Mouse (Mus musculus): ENCODE results near the gene Rfx8. TPM values are rescaled to one million over a fixed set of nuclear protein-coding genes. Genes with fewer than 3 reads are reported as not detected.

Rfx8 gene
- polyA plus RNA-seq, 1 experiment from 2014 or later: 0.68 TPM

DNA sequence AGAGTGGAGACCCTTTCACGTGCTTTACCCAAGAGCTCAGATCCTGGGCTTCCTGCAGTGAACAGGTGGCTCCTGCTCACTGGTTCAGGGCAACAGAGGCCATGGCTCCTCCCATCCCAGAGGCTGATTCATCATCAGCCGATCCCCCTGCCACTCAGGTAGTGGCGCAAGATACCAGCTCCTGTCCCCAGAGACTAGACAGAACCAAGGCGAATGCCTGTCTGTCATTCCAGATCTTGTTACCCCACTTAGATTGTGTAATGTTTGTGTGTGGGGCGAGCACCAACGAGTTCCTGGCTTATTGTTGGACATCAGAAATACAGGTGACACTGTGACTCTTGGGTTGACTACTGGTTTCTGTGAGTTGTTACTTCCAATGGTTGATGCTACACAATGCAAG, 9.1 kb upstream of the Rfx8 start:
- Histone ChIP-seq H3K27me3 (ENCODE audit: control insufficient read depth, insufficient read depth, low read length) (no peaks in the 10 kb centered on the region), H3K4me1 (ENCODE audit: control insufficient read depth, insufficient read depth, low read length) (peaks cover 9% of the 10 kb centered on the region), H3K36me3 (ENCODE audit: control insufficient read depth, insufficient read depth) (no peaks in the 10 kb centered on the region), H3K9me3 (replicated peaks; ENCODE audit: control insufficient read depth, low read length) (no peaks in the 10 kb centered on the region), H3K4me3 (ENCODE audit: low read length) (no peak overlapping the region), H3K9ac (ENCODE audit: low read length) (no peak overlapping the region), H3K27ac (ENCODE audit: low read length) (no peak overlapping the region), H3K4me2 (ENCODE audit: low read depth, low read length) (no peak overlapping the region)
- WGBS: 84% methylated on average over 6 of the region's 6 CpGs
- no peak for ATAC-seq (replicated peaks; ENCODE audit: extremely low read depth, insufficient read depth, low FRiP score)

DNA sequence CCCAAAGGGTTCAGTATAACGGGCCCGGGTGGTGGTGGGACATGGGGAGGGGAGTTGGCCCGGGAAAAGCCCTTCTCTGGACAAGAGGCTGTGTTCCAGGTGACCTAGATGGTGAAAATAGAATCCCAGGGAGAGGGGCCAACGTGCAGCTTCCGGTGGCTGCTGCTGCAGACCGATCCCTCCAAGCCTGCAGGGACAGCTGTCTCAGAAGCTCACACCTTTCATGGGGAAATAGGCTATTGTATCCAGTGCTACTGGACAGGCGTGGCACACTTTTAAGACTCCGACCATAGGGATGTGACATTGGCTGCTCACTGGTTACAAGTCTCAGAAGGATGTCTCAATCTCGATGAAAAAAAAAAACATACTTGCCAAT, 542 bp upstream of the Rfx8 start:
- no peaks in the 10 kb centered on the region for H3K36me3 ChIP-seq (ENCODE audit: control insufficient read depth, insufficient read depth)
- peak overlapping the region; percentile 80 for H3K9ac ChIP-seq (ENCODE audit: low read length)
- no peaks in the 10 kb centered on the region for H3K9me3 ChIP-seq (replicated peaks; ENCODE audit: control insufficient read depth, low read length)
- no peaks in the 10 kb centered on the region for H3K27me3 ChIP-seq (ENCODE audit: control insufficient read depth, insufficient read depth, low read length)
- H3K4me3 ChIP-seq (ENCODE audit: low read length): peak overlapping the region; percentile 56
- WGBS: 16% methylated on average over 9 of the region's 9 CpGs
- H3K27ac ChIP-seq (ENCODE audit: low read length): peak overlapping the region; percentile 2; the same call in 1 of the 2 replicates
- no peak; the same call in 1 of the 2 replicates for ATAC-seq (replicated peaks; ENCODE audit: extremely low read depth, insufficient read depth, low FRiP score)
- H3K4me2 ChIP-seq (ENCODE audit: low read depth, low read length): peak overlapping the region; percentile 76
- H3K4me1 ChIP-seq (ENCODE audit: control insufficient read depth, insufficient read depth, low read length): peaks cover 8% of the 10 kb centered on the region; the same call in 1 of the 2 replicates

- Histone ChIP-seq H3K4me1 (ENCODE audit: control insufficient read depth, insufficient read depth, low read length) (peaks cover 13% of the 10 kb centered on the region), H3K9ac (ENCODE audit: low read length) (peak overlapping the region; percentile 80; the same call in 1 of the 2 replicates), H3K9me3 (replicated peaks; ENCODE audit: control insufficient read depth, low read length) (no peaks in the 10 kb centered on the region), H3K4me2 (ENCODE audit: low read depth, low read length) (peak overlapping the region; percentile 76), H3K36me3 (ENCODE audit: control insufficient read depth, insufficient read depth) (no peaks in the 10 kb centered on the region), H3K27ac (ENCODE audit: low read length) (peak overlapping the region; percentile 2; the same call in 1 of the 2 replicates), H3K27me3 (ENCODE audit: control insufficient read depth, insufficient read depth, low read length) (no peaks in the 10 kb centered on the region), H3K4me3 (ENCODE audit: low read length) (peak overlapping the region; percentile 56; the same call in 1 of the 2 replicates)
- ATAC-seq (replicated peaks; ENCODE audit: extremely low read depth, insufficient read depth, low FRiP score): no peak
- 38% methylated on average over 2 of the region's 2 CpGs for WGBS
These were observed 611 bp downstream of the Rfx8 start for GRCm38 (mm10) chr1:39720186-39720585.

DNA sequence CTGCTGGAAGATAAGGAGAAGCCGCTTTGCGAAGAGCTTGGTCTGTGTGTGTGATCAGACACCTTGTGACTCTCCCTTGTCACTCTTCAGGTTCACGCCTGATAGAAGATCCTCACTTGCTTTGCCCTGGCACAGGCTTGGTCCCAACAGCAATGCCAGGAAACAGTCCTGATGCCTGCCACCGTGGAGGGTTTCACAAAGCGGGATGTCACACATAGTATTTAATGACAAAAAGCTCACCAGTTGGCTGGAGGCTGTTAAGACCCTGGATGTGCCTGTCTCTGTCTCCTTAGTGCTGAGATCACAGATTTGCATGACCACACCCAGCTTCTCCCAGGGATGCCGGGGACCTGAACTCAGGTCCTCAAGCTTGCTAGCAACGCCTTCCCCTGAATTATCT, 5.2 kb downstream of the Rfx8 start:
- no peak overlapping the region for H3K4me3 ChIP-seq (ENCODE audit: low read length)
- ATAC-seq (replicated peaks; ENCODE audit: extremely low read depth, insufficient read depth, low FRiP score): no peak
- H3K4me2 ChIP-seq (ENCODE audit: low read depth, low read length): no peak overlapping the region
- no peaks in the 10 kb centered on the region for H3K36me3 ChIP-seq (ENCODE audit: control insufficient read depth, insufficient read depth)
- H3K27me3 ChIP-seq (ENCODE audit: control insufficient read depth, insufficient read depth, low read length): no peaks in the 10 kb centered on the region
- WGBS: 68% methylated on average over 7 of the region's 7 CpGs
- H3K4me1 ChIP-seq (ENCODE audit: control insufficient read depth, insufficient read depth, low read length): peaks cover 16% of the 10 kb centered on the region
- H3K27ac ChIP-seq (ENCODE audit: low read length): peak overlapping the region; percentile 89
- no peaks in the 10 kb centered on the region for H3K9me3 ChIP-seq (replicated peaks; ENCODE audit: control insufficient read depth, low read length)
- H3K9ac ChIP-seq (ENCODE audit: low read length): no peak overlapping the region; the same call in 1 of the 2 replicates

- peaks cover 15% of the 10 kb centered on the region for H3K4me1 ChIP-seq (ENCODE audit: control insufficient read depth, insufficient read depth, low read length)
- H3K4me3 ChIP-seq (ENCODE audit: low read length): no peak overlapping the region
- H3K9ac ChIP-seq (ENCODE audit: low read length): peak overlapping the region; percentile 29; the same call in 1 of the 2 replicates
- H3K27ac ChIP-seq (ENCODE audit: low read length): peak overlapping the region; percentile 89
- WGBS: 61% methylated on average over 3 of the region's 3 CpGs
- H3K4me2 ChIP-seq (ENCODE audit: low read depth, low read length): no peak overlapping the region
- no peaks in the 10 kb centered on the region for H3K27me3 ChIP-seq (ENCODE audit: control insufficient read depth, insufficient read depth, low read length)
- no peaks in the 10 kb centered on the region for H3K9me3 ChIP-seq (replicated peaks; ENCODE audit: control insufficient read depth, low read length)
- ATAC-seq (replicated peaks; ENCODE audit: extremely low read depth, insufficient read depth, low FRiP score): no peak
- H3K36me3 ChIP-seq (ENCODE audit: control insufficient read depth, insufficient read depth): no peaks in the 10 kb centered on the region
These were observed 6.1 kb downstream of the Rfx8 start for GRCm38 (mm10) chr1:39714729-39715128.

DNA sequence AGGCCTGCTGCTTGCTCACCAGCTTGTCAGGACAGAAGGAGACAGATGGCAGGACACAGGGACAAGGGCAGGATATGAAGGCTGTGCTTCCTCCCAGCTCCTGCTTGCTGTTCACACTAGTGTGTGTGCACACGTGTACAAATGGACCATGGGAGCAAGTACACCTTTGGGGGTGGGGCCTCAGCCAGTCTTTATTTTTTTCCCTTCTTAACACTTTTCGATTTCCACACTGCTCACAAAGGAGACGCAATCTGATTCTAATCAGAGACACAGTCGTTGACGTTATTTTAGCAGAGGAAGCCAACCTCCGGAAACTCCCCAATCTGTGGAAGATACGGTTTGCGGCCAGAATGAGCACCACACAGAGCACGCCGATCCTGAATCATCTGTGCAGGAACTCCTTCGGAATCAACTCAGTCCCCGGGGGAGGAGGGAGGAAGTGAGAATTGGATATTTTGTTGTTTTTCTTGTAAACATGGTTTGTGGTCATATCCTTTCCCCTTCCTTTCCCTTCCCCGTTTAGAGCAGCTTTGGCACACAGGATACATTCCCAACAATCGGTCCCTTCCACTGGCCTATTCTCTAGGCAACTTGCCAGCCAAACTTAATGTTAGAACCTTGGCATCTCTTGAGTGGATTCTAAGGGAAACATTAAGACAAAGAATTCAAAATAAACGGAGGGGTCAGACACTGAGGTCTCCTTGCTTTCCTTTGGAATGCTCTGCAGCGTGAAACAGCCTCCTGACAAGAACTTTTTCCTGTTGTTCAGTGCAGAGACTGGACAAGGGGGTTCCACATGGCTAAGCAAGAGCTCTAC, 6.7 kb downstream of the Rfx8 start:
- H3K4me1 ChIP-seq (ENCODE audit: control insufficient read depth, insufficient read depth, low read length): peaks cover 15% of the 10 kb centered on the region
- peak overlapping the region; percentile 2; the same call in 1 of the 2 replicates for H3K4me2 ChIP-seq (ENCODE audit: low read depth, low read length)

DNA sequence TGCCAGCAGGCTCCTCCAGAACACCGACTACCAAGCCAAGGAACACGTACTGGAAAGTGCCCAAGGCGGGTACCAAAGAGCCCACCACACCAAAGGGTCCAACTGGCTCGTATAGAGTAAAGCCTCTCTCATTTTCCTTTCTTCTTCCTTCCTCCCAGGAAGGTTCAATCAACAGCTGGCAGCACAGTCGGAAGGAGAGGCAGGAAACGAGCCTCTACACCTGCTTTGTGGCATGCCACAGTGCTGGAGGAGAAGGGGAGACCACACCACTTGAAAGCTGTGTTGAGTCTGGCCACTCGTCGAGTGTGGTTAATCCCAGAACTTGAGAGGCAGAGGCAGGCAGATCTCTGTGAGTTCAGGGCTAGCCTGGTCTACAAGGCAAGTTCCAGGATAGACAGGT, 7.5 kb downstream of the Rfx8 start:
- Histone ChIP-seq H3K9ac (ENCODE audit: low read length) (no peak overlapping the region), H3K4me3 (ENCODE audit: low read length) (no peak overlapping the region), H3K4me2 (ENCODE audit: low read depth, low read length) (no peak overlapping the region), H3K36me3 (ENCODE audit: control insufficient read depth, insufficient read depth) (no peaks in the 10 kb centered on the region), H3K27ac (ENCODE audit: low read length) (peak overlapping the region; percentile 85), H3K9me3 (replicated peaks; ENCODE audit: control insufficient read depth, low read length) (no peaks in the 10 kb centered on the region), H3K4me1 (ENCODE audit: control insufficient read depth, insufficient read depth, low read length) (peaks cover 15% of the 10 kb centered on the region), H3K27me3 (ENCODE audit: control insufficient read depth, insufficient read depth, low read length) (no peaks in the 10 kb centered on the region)
- ATAC-seq (replicated peaks; ENCODE audit: extremely low read depth, insufficient read depth, low FRiP score): no peak
- WGBS: 73% methylated on average over 8 of the region's 8 CpGs

More for the DNA sequence above, 6.7 kb downstream of the Rfx8 start:
- Histone ChIP-seq H3K9ac (ENCODE audit: low read length) (no peak overlapping the region), H3K36me3 (ENCODE audit: control insufficient read depth, insufficient read depth) (no peaks in the 10 kb centered on the region), H3K4me3 (ENCODE audit: low read length) (no peak overlapping the region), H3K27ac (ENCODE audit: low read length) (peak overlapping the region; percentile 89), H3K9me3 (replicated peaks; ENCODE audit: control insufficient read depth, low read length) (no peaks in the 10 kb centered on the region), H3K27me3 (ENCODE audit: control insufficient read depth, insufficient read depth, low read length) (no peaks in the 10 kb centered on the region)
- WGBS: 45% methylated on average over 16 of the region's 16 CpGs
- peak; percentile 80 for ATAC-seq (replicated peaks; ENCODE audit: extremely low read depth, insufficient read depth, low FRiP score)

DNA sequence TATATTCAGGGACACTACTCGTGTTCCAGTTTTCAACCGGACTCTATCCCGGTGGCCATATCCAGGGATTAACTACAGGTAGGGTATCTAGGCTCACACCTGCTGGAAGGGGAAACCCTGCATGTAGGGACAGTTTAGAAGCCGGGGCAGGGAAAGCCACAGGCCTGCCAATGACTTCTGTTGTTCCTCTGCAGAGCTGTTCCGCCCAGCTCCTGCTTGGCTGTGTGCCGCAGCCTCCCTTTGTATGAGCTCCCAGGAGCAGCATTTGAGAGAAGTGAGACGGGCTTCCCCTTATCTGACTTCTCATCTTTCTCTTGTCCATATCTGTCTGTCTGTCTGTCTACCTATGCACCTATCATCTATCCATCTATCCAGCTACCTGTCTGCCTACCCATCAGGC, 8.5 kb downstream of the Rfx8 start:
- Histone ChIP-seq H3K4me1 (ENCODE audit: control insufficient read depth, insufficient read depth, low read length) (peaks cover 15% of the 10 kb centered on the region), H3K9me3 (replicated peaks; ENCODE audit: control insufficient read depth, low read length) (no peaks in the 10 kb centered on the region), H3K9ac (ENCODE audit: low read length) (no peak overlapping the region), H3K27ac (ENCODE audit: low read length) (no peak overlapping the region), H3K27me3 (ENCODE audit: control insufficient read depth, insufficient read depth, low read length) (no peaks in the 10 kb centered on the region), H3K4me3 (ENCODE audit: low read length) (no peak overlapping the region), H3K4me2 (ENCODE audit: low read depth, low read length) (no peak overlapping the region), H3K36me3 (ENCODE audit: control insufficient read depth, insufficient read depth) (no peaks in the 10 kb centered on the region)
- no peak for ATAC-seq (replicated peaks; ENCODE audit: extremely low read depth, insufficient read depth, low FRiP score)
- WGBS: 89% methylated on average over 7 of the region's 7 CpGs

- Histone ChIP-seq H3K4me2 (ENCODE audit: low read depth, low read length) (no peak overlapping the region), H3K4me3 (ENCODE audit: low read length) (no peak overlapping the region), H3K36me3 (ENCODE audit: control insufficient read depth, insufficient read depth) (no peaks in the 10 kb centered on the region), H3K27me3 (ENCODE audit: control insufficient read depth, insufficient read depth, low read length) (no peaks in the 10 kb centered on the region), H3K9me3 (replicated peaks; ENCODE audit: control insufficient read depth, low read length) (no peaks in the 10 kb centered on the region), H3K9ac (ENCODE audit: low read length) (no peak overlapping the region), H3K4me1 (ENCODE audit: control insufficient read depth, insufficient read depth, low read length) (peaks cover 13% of the 10 kb centered on the region), H3K27ac (ENCODE audit: low read length) (no peak overlapping the region)
- no peak for ATAC-seq (replicated peaks; ENCODE audit: extremely low read depth, insufficient read depth, low FRiP score)
- WGBS: 64% methylated on average over 4 of the region's 4 CpGs
These were observed 10.2 kb downstream of the Rfx8 start for GRCm38 (mm10) chr1:39710604-39711003.

Data from heart, embryonic 16.5 days (tissue).